Mouse (Mus musculus) Patski (cell line): ENCODE results near the gene Ttll1. TPM values are rescaled to one million over a fixed set of nuclear protein-coding genes. Genes with fewer than 3 reads are reported as not detected.
A peak's percentile ranks its signal among the peaks of the same experiment; 100 is the strongest.

Experiments used
- ATAC-seq: fragments of 100-300 bp; one replicate; pipeline ENCODE4 v1.8.0; 2021
- CTCF ChIA-PET: fragments of 350-600 bp; sonication (Branson Sonifier 250); formaldehyde crosslinking; loops from one replicate; lab custom pipeline; 2022; ENCODE audit warnings: inconsistent platforms; lab: Charles Lee
- POLR2A ChIA-PET: fragments of 350-600 bp; sonication (Branson Sonifier 250); formaldehyde crosslinking; loops from one replicate; lab custom pipeline; 2022; ENCODE audit warnings: antibody characterized with exemption, inconsistent platforms; lab: Charles Lee
- DNase-seq: peaks from one replicate; pipeline ENCODE4 v3.0.0-alpha.2; 2011; ENCODE audit warnings: low read depth, low spot score
- H3K27me3 ChIP-seq: fragments of 371-371 bp; one replicate; pipeline ENCODE4 v1.5.1; 2021
- CTCF ChIP-seq: fragments of 100-300 bp; IDR thresholded peaks from one replicate; pipeline ENCODE4 v1.5.1; 2021
- in situ Hi-C: fragments of 300-500 bp; cut with MboI; formaldehyde crosslinking; loops from 3 replicates; pipeline ENCODE4 v1.11.1; 2018; ENCODE audit warnings: low pct_unique_long_range_greater_than_20kb, mixed read lengths
- polyA plus RNA-seq: library from polyadenylated mRNA; unstranded; gene quantifications from one replicate; pipeline ENCODE4 v1.2.3, GENCODE M21; 2021

Gene Ttll1
- polyA plus RNA-seq, 1 experiment from 2014 or later, result 28.2 TPM

GRCm38 (mm10) chr15:83534960-83535889 is 24.5 kb upstream of the Ttll1 start:
- no peaks in the 10 kb centered on the region for H3K27me3 ChIP-seq
- peak; percentile 28 for ATAC-seq
- in situ Hi-C loops, result no loop called here
- DNase-seq, result no peak
- no peak for TF ChIP-seq CTCF
- ChIA-PET CTCF (interaction anchor here (1.0 to 1.3 kb wide), 2 partner anchors 11 to 17 kb away, joined by 3 read pairs; no protein-coding TSS in a partner anchor), POLR2A (interaction anchor here (0.6 to 1.8 kb wide), 2 partner anchors 18 kb away, joined by 3 to 5 read pairs; no protein-coding TSS in a partner anchor)

GRCm38 (mm10) chr15:83532606-83533005 is 21.9 kb upstream of the Ttll1 start:
- CTCF ChIA-PET, result no interaction called here
- ATAC-seq, result no peak
- in situ Hi-C loops, result no loop called here

GRCm38 (mm10) chr15:83531961-83532469 is 21.3 kb upstream of the Ttll1 start:
- no peak for TF ChIP-seq CTCF
- in situ Hi-C loops, result no loop called here
- POLR2A ChIA-PET, result no interaction called here
- H3K27me3 ChIP-seq, result no peaks in the 10 kb centered on the region
- CTCF ChIA-PET, result no interaction called here
- no peak for ATAC-seq
- DNase-seq, result no peak

More at GRCm38 (mm10) chr15:83532606-83533005, 21.9 kb upstream of the Ttll1 start:
- no peaks in the 10 kb centered on the region for H3K27me3 ChIP-seq
- DNase-seq, result no peak
- POLR2A ChIA-PET, result no interaction called here
- no peak for TF ChIP-seq CTCF

GRCm38 (mm10) chr15:83530688-83531087 is 20.0 kb upstream of the Ttll1 start:
- POLR2A ChIA-PET, result no interaction called here
- no peak for TF ChIP-seq CTCF
- ATAC-seq, result no peak
- DNase-seq, result no peak
- in situ Hi-C loops, result no loop called here
- no peaks in the 10 kb centered on the region for H3K27me3 ChIP-seq
- CTCF ChIA-PET, result no interaction called here

- TF ChIP-seq CTCF, result no peak
- no peaks in the 10 kb centered on the region for H3K27me3 ChIP-seq
- DNase-seq (no peak), ATAC-seq (no peak)
- in situ Hi-C loops, result no loop called here
- CTCF ChIA-PET, result no interaction called here
- POLR2A ChIA-PET, result no interaction called here
Observed at GRCm38 (mm10) chr15:83530233-83530632, 19.5 kb upstream of the Ttll1 start.

GRCm38 (mm10) chr15:83529765-83530164 is 19.1 kb upstream of the Ttll1 start:
- TF ChIP-seq CTCF, result no peak
- DNase-seq (no peak), ATAC-seq (no peak)
- in situ Hi-C loops, result no loop called here
- ChIA-PET CTCF (no interaction called here), POLR2A (no interaction called here)
- H3K27me3 ChIP-seq, result no peaks in the 10 kb centered on the region

- CTCF ChIA-PET, result interaction anchor here (1.6 kb wide), 1 partner anchor 11 kb away, joined by 5 read pairs; no protein-coding TSS in a partner anchor
- TF ChIP-seq CTCF, result no peak
- ATAC-seq (no peak), DNase-seq (no peak)
- H3K27me3 ChIP-seq, result no peaks in the 10 kb centered on the region
- in situ Hi-C loops, result no loop called here
- POLR2A ChIA-PET, result interaction anchor here (0.6 kb wide), 1 partner anchor 1201 kb away, joined by 3 read pairs; no protein-coding TSS in a partner anchor
Observed at GRCm38 (mm10) chr15:83528892-83529291, 18.2 kb upstream of the Ttll1 start.

- no peak for DNase-seq
- no peaks in the 10 kb centered on the region for H3K27me3 ChIP-seq
- no peak for TF ChIP-seq CTCF
- no peak for ATAC-seq
- ChIA-PET CTCF (interaction anchor here (1.6 kb wide), 1 partner anchor 9 kb away, joined by 5 read pairs; no protein-coding TSS in a partner anchor), POLR2A (no interaction called here)
- in situ Hi-C loops, result no loop called here
Observed at GRCm38 (mm10) chr15:83527747-83528146, 17.1 kb upstream of the Ttll1 start.

- in situ Hi-C loops, result no loop called here
- ATAC-seq, result no peak
- DNase-seq, result no peak
- ChIA-PET CTCF (interaction anchor here (1.6 kb wide), 1 partner anchor 9 kb away, joined by 5 read pairs; no protein-coding TSS in a partner anchor), POLR2A (no interaction called here)
- H3K27me3 ChIP-seq, result no peaks in the 10 kb centered on the region
- no peak for TF ChIP-seq CTCF
Observed at GRCm38 (mm10) chr15:83527092-83527437, 16.4 kb upstream of the Ttll1 start.

GRCm38 (mm10) chr15:83526424-83527091 is 15.9 kb upstream of the Ttll1 start, which contains the start of gene Bik:
Gene Bik, plus strand, starts transcription at chr15:83526862.
- CTCF ChIA-PET, result no interaction called here
- H3K27me3 ChIP-seq, result no peaks in the 10 kb centered on the region
- in situ Hi-C loops, result no loop called here
- no peak for DNase-seq
- ATAC-seq, result no peak
- TF ChIP-seq CTCF, result no peak
- POLR2A ChIA-PET, result no interaction called here
